Mouse (Mus musculus) CH12.LX (cell line): ENCODE measurements at regions not wholly inside any gene's neighbourhood (a gene's known extent, or its start where the extent isn't known, plus 50 kb on each side); places are given as distances from the start of the nearest gene placed in this dataset.

Experiments
- DNase-seq: peaks from one replicate; pipeline ENCODE4 v3.0.0-alpha.2; 2013; ENCODE audit errors: extremely low read depth
- H3K27ac ChIP-seq: 2 replicates; pipeline ENCODE4 v1.5.1; 2012; ENCODE audit warnings: low read depth, mild to moderate bottlenecking, control low read depth, moderate library complexity; ENCODE audit not compliant: insufficient read depth
- H3K27me3 ChIP-seq: replicated peaks from 2 replicates; pipeline ENCODE3; 2012; ENCODE audit warnings: inconsistent platforms
- H3K36me3 ChIP-seq, 2 experiments: replicated peaks in 1 of 2; 2 replicates each; pipeline versions ENCODE3 to v1.6.1; 2012; ENCODE audit warnings: inconsistent platforms in 1 of 2, low read length in 1 of 2, mild to moderate bottlenecking in 1 of 2, mixed read lengths in 1 of 2, moderate library complexity in 1 of 2; ENCODE audit not compliant: control insufficient read depth in 1 of 2, insufficient read depth in 1 of 2
- H3K4me1 ChIP-seq, 2 experiments: 2 replicates each; pipeline ENCODE4 v1.6.1; 2012; ENCODE audit warnings: inconsistent platforms in 1 of 2, moderate library complexity in 1 of 2; ENCODE audit not compliant: insufficient read depth in 2 of 2, control insufficient read depth in 1 of 2
- H3K4me2 ChIP-seq: 2 replicates; pipeline ENCODE4 v1.6.1; 2012; ENCODE audit warnings: low read depth, mild to moderate bottlenecking, control low read depth; ENCODE audit not compliant: poor library complexity, insufficient read depth, severe bottlenecking
- H3K4me3 ChIP-seq, 3 experiments: fragments of 150-350 bp in 1 of 3; sonication (generic) in 1 of 3; replicated peaks in 1 of 3; 2 replicates each; pipeline versions ENCODE3 to v1.5.1; 2011 to 2012; ENCODE audit warnings: low read depth in 2 of 3, low read length in 2 of 3, mild to moderate bottlenecking in 2 of 3, moderate library complexity in 2 of 3, control low read depth in 1 of 3, improper control_type of control experiment in 1 of 3, inconsistent platforms in 1 of 3, mixed read lengths in 1 of 3; ENCODE audit not compliant: poor library complexity in 1 of 3
- H3K79me2 ChIP-seq: replicated peaks from 2 replicates; pipeline ENCODE4 v1.6.1; 2012; ENCODE audit warnings: mild to moderate bottlenecking, moderate library complexity; ENCODE audit not compliant: control insufficient read depth, poor library complexity, insufficient read depth, severe bottlenecking; ENCODE audit errors: extremely low read depth
- H3K9ac ChIP-seq: 2 replicates; pipeline ENCODE4 v1.6.1; 2012; ENCODE audit warnings: low read depth, mild to moderate bottlenecking, control low read depth, moderate library complexity; ENCODE audit not compliant: insufficient read depth
- H3K9me3 ChIP-seq: replicated peaks from 2 replicates; pipeline ENCODE3; 2012; ENCODE audit warnings: low read length, inconsistent platforms, mixed read lengths
- BHLHE40 ChIP-seq: IDR thresholded peaks from 2 replicates; pipeline ENCODE4 v1.6.1; 2011; ENCODE audit warnings: mild to moderate bottlenecking, low read depth, low read length, improper control_type of control experiment
- CHD1 ChIP-seq: IDR thresholded peaks from 2 replicates; pipeline ENCODE4 v1.6.1; 2012; ENCODE audit warnings: low read depth, low read length, improper control_type of control experiment, inconsistent platforms
- CHD2 ChIP-seq: IDR thresholded peaks from 2 replicates; pipeline ENCODE4 v1.6.1; 2011; ENCODE audit warnings: low read length, improper control_type of control experiment
- CTCF ChIP-seq, 2 experiments: IDR thresholded peaks in 1 of 2; conservative IDR thresholded peaks in 1 of 2; 2 replicates each; pipeline ENCODE4 v1.5.1; 2011 to 2012; ENCODE audit warnings: low read depth in 2 of 2, low read length in 2 of 2, improper control_type of control experiment in 1 of 2, inconsistent platforms in 1 of 2, mild to moderate bottlenecking in 1 of 2, moderate library complexity in 1 of 2
- E2F4 ChIP-seq: IDR thresholded peaks from 2 replicates; pipeline ENCODE4 v1.6.1; 2011; ENCODE audit warnings: low read depth, low read length, improper control_type of control experiment; ENCODE audit not compliant: insufficient replicate concordance
- ELF1 ChIP-seq: IDR thresholded peaks from 2 replicates; pipeline ENCODE4 v1.6.1; 2014; ENCODE audit warnings: low read depth, mild to moderate bottlenecking, inconsistent platforms, low read length, improper control_type of control experiment
- EP300 ChIP-seq: IDR thresholded peaks from 2 replicates; pipeline ENCODE4 v1.6.1; 2011; ENCODE audit warnings: low read length, improper control_type of control experiment
- ETS1 ChIP-seq: conservative IDR thresholded peaks from 2 replicates; pipeline ENCODE4 v1.6.1; 2012; ENCODE audit warnings: low read depth, mild to moderate bottlenecking, inconsistent platforms, low read length, improper control_type of control experiment, moderate library complexity
- HCFC1 ChIP-seq: IDR thresholded peaks from 2 replicates; pipeline ENCODE4 v1.6.1; 2012; ENCODE audit warnings: low read depth, mild to moderate bottlenecking, inconsistent platforms, low read length, improper control_type of control experiment
- IRF4 ChIP-seq: IDR thresholded peaks from 2 replicates; pipeline ENCODE4 v1.6.1; 2014; ENCODE audit warnings: low read depth, mild to moderate bottlenecking, inconsistent platforms, low read length, improper control_type of control experiment
- JUN ChIP-seq: IDR thresholded peaks from 2 replicates; pipeline ENCODE4 v1.6.1; 2011; ENCODE audit warnings: low read depth, mild to moderate bottlenecking, low read length, improper control_type of control experiment, moderate library complexity; ENCODE audit not compliant: insufficient read depth
- JUND ChIP-seq: conservative IDR thresholded peaks from 2 replicates; pipeline ENCODE4 v1.6.1; 2011; ENCODE audit warnings: low read depth, low read length, improper control_type of control experiment
- MAFK ChIP-seq: IDR thresholded peaks from 2 replicates; pipeline ENCODE4 v1.6.1; 2011; ENCODE audit warnings: low read length, improper control_type of control experiment; ENCODE audit not compliant: insufficient replicate concordance
- MAX ChIP-seq: IDR thresholded peaks from 2 replicates; pipeline ENCODE4 v1.6.1; 2011; ENCODE audit warnings: low read length, improper control_type of control experiment
- MXI1 ChIP-seq: IDR thresholded peaks from 2 replicates; pipeline ENCODE4 v1.6.1; 2011; ENCODE audit warnings: mild to moderate bottlenecking, low read depth, low read length, improper control_type of control experiment
- MYC ChIP-seq: IDR thresholded peaks from 2 replicates; pipeline ENCODE4 v1.6.1; 2011; ENCODE audit warnings: low read depth, mild to moderate bottlenecking, improper control_type of control experiment, low read length
- POLR2AphosphoS2 ChIP-seq: IDR thresholded peaks from 2 replicates; pipeline ENCODE4 v1.6.1; 2011; ENCODE audit warnings: low read depth, low read length, improper control_type of control experiment
- TCF12 ChIP-seq: IDR thresholded peaks from 2 replicates; pipeline ENCODE4 v1.6.1; 2014; ENCODE audit warnings: low read depth, mild to moderate bottlenecking, inconsistent platforms, low read length, improper control_type of control experiment
- UBTF ChIP-seq: IDR thresholded peaks from 2 replicates; pipeline ENCODE4 v1.6.1; 2012; ENCODE audit warnings: low read depth, mild to moderate bottlenecking, inconsistent platforms, low read length, improper control_type of control experiment, moderate library complexity
- USF1 ChIP-seq: IDR thresholded peaks from 2 replicates; pipeline ENCODE4 v1.6.1; 2014; ENCODE audit warnings: low read depth, mild to moderate bottlenecking, inconsistent platforms, low read length, improper control_type of control experiment
- USF2 ChIP-seq: conservative IDR thresholded peaks from 2 replicates; pipeline ENCODE4 v1.6.1; 2011; ENCODE audit warnings: low read depth, low read length, improper control_type of control experiment
- ZKSCAN1 ChIP-seq: IDR thresholded peaks from 2 replicates; pipeline ENCODE4 v1.6.1; 2012; ENCODE audit warnings: low read depth, inconsistent platforms, low read length, improper control_type of control experiment, borderline replicate concordance
- ZNF384 ChIP-seq: IDR thresholded peaks from 2 replicates; pipeline ENCODE4 v1.6.1; 2012; ENCODE audit warnings: low read depth, low read length, improper control_type of control experiment, inconsistent platforms
- dilution Hi-C: fragments of 300-500 bp; cut with MboI; formaldehyde crosslinking; loops from 2 replicates; pipeline ENCODE4 v1.14.3; 2020; ENCODE audit warnings: low sequenced_read_pairs; ENCODE audit not compliant: extremely low pct_unique_long_range_greater_than_20kb, extremely low pct_ligation_motif_present
- in situ Hi-C: fragments of 300-500 bp; cut with MboI; formaldehyde crosslinking; loops from 3 replicates; pipeline ENCODE4 v1.14.3; 2019; ENCODE audit warnings: low sequenced_read_pairs, low pct_ligation_motif_present, low pct_unique_long_range_greater_than_20kb, mixed read lengths

GRCm38 (mm10) chr12:99052599-99052998, 132.2 kb downstream of the Ttc8 start:
- no peak overlapping the region for H3K4me2 ChIP-seq
- no peaks in the 10 kb centered on the region for H3K9me3 ChIP-seq
- no peak for DNase-seq
- H3K36me3 ChIP-seq = no peaks in the 10 kb centered on the region
- no peak overlapping the region for H3K4me3 ChIP-seq
- H3K4me1 ChIP-seq = no peaks in the 10 kb centered on the region
- no peak overlapping the region for H3K27ac ChIP-seq
- dilution Hi-C loops (no loop called here), in situ Hi-C loops (no loop called here)
- H3K79me2 ChIP-seq = no peaks in the 10 kb centered on the region
- TF ChIP-seq USF1 (no peak), BHLHE40 (no peak), USF2 (no peak), ZNF384 (no peak), JUN (no peak), CTCF (conservative IDR thresholded peaks at IDR 0.05 in 1 of 2, IDR thresholded peaks at IDR 0.05 in 1 of 2; ENCODE audit: low read depth in 2 of 2, low read length in 2 of 2) (no peak), E2F4 (no peak), UBTF (no peak), CHD2 (no peak), HCFC1 (no peak), ELF1 (no peak), MYC (no peak), EP300 (no peak)
- H3K27me3 ChIP-seq = no peaks in the 10 kb centered on the region
- no peak overlapping the region for H3K9ac ChIP-seq

- no peaks in the 10 kb centered on the region for H3K9me3 ChIP-seq
- no peak overlapping the region for H3K4me2 ChIP-seq
- no peak overlapping the region for H3K27ac ChIP-seq
- H3K27me3 ChIP-seq = no peaks in the 10 kb centered on the region
- no peak overlapping the region for H3K4me3 ChIP-seq
- H3K9ac ChIP-seq = no peak overlapping the region
- no peaks in the 10 kb centered on the region for H3K36me3 ChIP-seq
- peaks cover 0 to 4% of the 10 kb centered on the region in 2 experiments; a peak in 2 of 4 replicates for H3K4me1 ChIP-seq
- TF ChIP-seq ETS1 (no peak), POLR2AphosphoS2 (no peak), HCFC1 (no peak), UBTF (no peak), MAX (no peak), CHD1 (no peak), JUND (no peak), CTCF (conservative IDR thresholded peaks at IDR 0.05 in 1 of 2, IDR thresholded peaks at IDR 0.05 in 1 of 2; ENCODE audit: low read depth in 2 of 2, low read length in 2 of 2) (no peak), IRF4 (no peak), TCF12 (no peak), MAFK (no peak), ZNF384 (no peak), MXI1 (no peak), ZKSCAN1 (no peak)
- in situ Hi-C loops = no loop called here
- DNase-seq = no peak
- H3K79me2 ChIP-seq = no peaks in the 10 kb centered on the region
- dilution Hi-C loops = no loop called here
Observed at GRCm38 (mm10) chr12:99057521-99057920, 137.1 kb downstream of the Ttc8 start.
